Mouse (Mus musculus) hindbrain, embryonic 16.5 days (tissue): ENCODE data around the gene Tbca. TPM values are rescaled to one million over a fixed set of nuclear protein-coding genes. Genes with fewer than 3 reads are reported as not detected.

Experiments
- ATAC-seq: fragments of 200-750 bp; cut with Nextera tagmentation; 2 replicates; pipeline ENCODE4 v1.8.0; 2017; ENCODE audit warnings: moderate TSS enrichment, moderate library complexity
- H3K27ac ChIP-seq: fragments of 300-500 bp; sonication (generic); 2 replicates; pipeline ENCODE4 v1.5.1; 2014; ENCODE audit warnings: low read depth, mild to moderate bottlenecking, control low read depth, low read length, moderate library complexity
- H3K27me3 ChIP-seq: fragments of 300-500 bp; sonication (generic); replicated peaks from 2 replicates; pipeline ENCODE4 v1.6.1; 2014; ENCODE audit warnings: low read length; ENCODE audit not compliant: control insufficient read depth, insufficient read depth
- H3K36me3 ChIP-seq: fragments of 300-500 bp; sonication (generic); 2 replicates; pipeline ENCODE4 v1.6.1; 2014; ENCODE audit warnings: mild to moderate bottlenecking, low read length, moderate library complexity, mixed read lengths; ENCODE audit not compliant: control insufficient read depth, insufficient read depth
- H3K4me1 ChIP-seq: fragments of 300-500 bp; sonication (generic); 2 replicates; pipeline ENCODE4 v1.6.1; 2014; ENCODE audit warnings: low read depth, low read length; ENCODE audit not compliant: control insufficient read depth, insufficient read depth
- H3K4me2 ChIP-seq: fragments of 300-500 bp; sonication (generic); 2 replicates; pipeline ENCODE4 v1.6.1; 2014; ENCODE audit warnings: mild to moderate bottlenecking, low read length, control low read depth, moderate library complexity
- H3K4me3 ChIP-seq: fragments of 300-500 bp; sonication (generic); 2 replicates; pipeline ENCODE4 v1.5.1; 2014; ENCODE audit warnings: mild to moderate bottlenecking, low read length, control low read depth, moderate library complexity
- H3K9ac ChIP-seq: fragments of 300-500 bp; sonication (generic); 2 replicates; pipeline ENCODE4 v1.6.1; 2014; ENCODE audit warnings: low read depth, mild to moderate bottlenecking, control low read depth, low read length, moderate library complexity
- H3K9me3 ChIP-seq: fragments of 300-500 bp; sonication (generic); 2 replicates; pipeline ENCODE4 v1.6.1; 2014; ENCODE audit warnings: mild to moderate bottlenecking, low read length, moderate library complexity; ENCODE audit not compliant: control insufficient read depth
- WGBS: fragments of 180-500 bp; shearing (Covaris S2); extraction: QIAGEN DNeasy Blood & Tissue Kit; methylation state at CpG from one replicate; pipeline ENCODE4 v1.1.7; 2014; 5-methylcytosine and 5-hydroxymethylcytosine counted together
- polyA plus RNA-seq: library from polyadenylated mRNA; unstranded; fragments of >200 nt; fragmentation: Nextera tagmentation; extraction: Ambion mirVana; gene quantifications from 2 replicates; pipeline ENCODE4 v1.2.1, GENCODE M21; 2015

The Tbca gene
- polyA plus RNA-seq, 1 experiment from 2014 or later = 273 TPM

DNA sequence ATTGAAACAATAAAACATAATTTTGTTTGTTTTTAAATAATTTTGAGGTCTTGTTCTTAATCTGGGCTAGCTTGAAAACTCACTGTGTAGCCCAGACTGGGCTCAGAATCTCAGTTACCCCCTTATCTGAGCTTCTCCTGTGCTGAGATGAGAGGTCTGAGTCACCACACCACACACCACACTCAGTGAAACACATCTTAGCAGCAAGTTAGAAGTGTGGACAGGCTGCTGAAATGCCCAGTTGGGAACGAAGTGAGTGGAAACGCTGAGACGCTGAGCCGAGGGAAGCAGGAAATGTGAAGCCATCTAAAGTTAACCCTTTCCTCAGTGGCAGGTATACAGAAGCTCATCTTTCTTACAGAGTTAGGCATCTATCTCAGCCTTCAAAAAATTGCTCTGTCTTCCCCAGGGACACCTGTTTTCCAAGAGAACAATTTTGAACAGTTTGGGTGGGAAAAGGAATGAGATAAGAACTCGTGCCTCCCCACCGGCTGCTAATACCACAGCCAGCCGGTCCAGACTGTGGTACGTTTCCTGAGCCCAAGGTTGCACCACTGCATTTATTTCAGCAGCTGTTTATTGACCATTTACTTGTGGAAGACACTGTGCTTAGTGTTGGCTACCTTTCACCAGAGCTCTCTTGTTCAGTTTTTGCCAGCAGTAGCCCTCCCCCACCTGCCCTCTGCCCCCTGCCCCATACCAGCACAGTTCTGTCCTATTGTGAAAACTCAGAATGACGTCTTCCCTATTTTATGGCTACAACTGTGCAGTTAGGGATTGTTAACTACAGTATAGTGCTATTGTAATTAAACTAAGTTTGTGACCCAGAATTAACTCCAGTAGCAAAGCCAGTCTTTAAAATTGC, 17.8 kb downstream of the Tbca start:
- no peaks in the 10 kb centered on the region for H3K9me3 ChIP-seq
- H3K27ac ChIP-seq = no peak overlapping the region
- H3K4me2 ChIP-seq = no peak overlapping the region
- no peak overlapping the region for H3K4me3 ChIP-seq
- no peaks in the 10 kb centered on the region for H3K27me3 ChIP-seq
- WGBS = 40% methylated on average over 9 of the region's 9 CpGs
- no peak for ATAC-seq
- H3K4me1 ChIP-seq = no peaks in the 10 kb centered on the region
- H3K9ac ChIP-seq = no peak overlapping the region
- no peaks in the 10 kb centered on the region for H3K36me3 ChIP-seq

DNA sequence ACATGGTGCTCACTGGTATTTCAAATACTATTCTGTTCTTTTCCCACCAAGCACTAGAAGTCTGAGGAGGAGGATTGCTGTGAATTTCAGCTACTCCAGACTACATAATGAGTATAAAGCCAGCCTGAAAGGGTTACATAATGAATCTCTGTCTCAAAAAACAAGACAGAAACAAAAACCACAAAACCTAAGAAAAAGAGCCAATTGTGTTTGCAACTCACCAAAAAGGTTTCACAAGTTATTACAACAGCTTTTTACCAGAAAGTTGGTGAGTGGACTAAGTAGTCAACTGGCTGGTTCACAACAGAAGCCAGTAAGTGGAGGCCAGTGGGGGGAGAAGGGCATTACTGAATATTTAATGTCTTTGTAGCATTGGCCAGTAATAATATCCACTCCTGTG, 19.9 kb downstream of the Tbca start:
- Histone ChIP-seq H3K4me1 (no peaks in the 10 kb centered on the region), H3K4me2 (no peak overlapping the region), H3K4me3 (no peak overlapping the region), H3K36me3 (no peaks in the 10 kb centered on the region), H3K9ac (no peak overlapping the region), H3K27me3 (no peaks in the 10 kb centered on the region), H3K27ac (no peak overlapping the region), H3K9me3 (no peaks in the 10 kb centered on the region)
- ATAC-seq = no peak

DNA sequence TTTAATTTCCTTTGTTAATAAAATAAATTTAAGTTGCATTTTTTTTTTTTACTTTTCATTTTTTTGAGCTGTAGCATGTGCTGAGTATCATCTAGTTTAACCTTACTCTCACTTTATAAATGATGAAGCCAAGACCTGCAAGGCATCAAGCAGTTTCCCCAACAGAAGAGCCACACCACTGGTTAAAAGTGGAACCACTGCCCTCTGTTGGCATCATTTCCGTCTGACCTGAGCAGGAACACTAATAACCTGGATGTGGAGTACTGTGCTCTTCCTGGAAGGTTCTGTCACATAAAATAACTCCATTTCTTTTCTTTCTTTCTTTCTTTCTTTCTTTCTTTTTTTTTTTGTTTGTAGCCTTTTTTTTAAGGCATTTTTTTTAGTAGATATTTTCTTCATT, 21.0 kb downstream of the Tbca start:
- no peak overlapping the region for H3K4me3 ChIP-seq
- no peaks in the 10 kb centered on the region for H3K36me3 ChIP-seq
- no peaks in the 10 kb centered on the region for H3K27me3 ChIP-seq
- H3K27ac ChIP-seq = no peak overlapping the region
- 69% methylated on average over 1 of the region's 1 CpGs for WGBS
- no peak for ATAC-seq
- no peaks in the 10 kb centered on the region for H3K9me3 ChIP-seq
- no peak overlapping the region for H3K4me2 ChIP-seq
- H3K4me1 ChIP-seq = no peaks in the 10 kb centered on the region
- H3K9ac ChIP-seq = no peak overlapping the region

DNA sequence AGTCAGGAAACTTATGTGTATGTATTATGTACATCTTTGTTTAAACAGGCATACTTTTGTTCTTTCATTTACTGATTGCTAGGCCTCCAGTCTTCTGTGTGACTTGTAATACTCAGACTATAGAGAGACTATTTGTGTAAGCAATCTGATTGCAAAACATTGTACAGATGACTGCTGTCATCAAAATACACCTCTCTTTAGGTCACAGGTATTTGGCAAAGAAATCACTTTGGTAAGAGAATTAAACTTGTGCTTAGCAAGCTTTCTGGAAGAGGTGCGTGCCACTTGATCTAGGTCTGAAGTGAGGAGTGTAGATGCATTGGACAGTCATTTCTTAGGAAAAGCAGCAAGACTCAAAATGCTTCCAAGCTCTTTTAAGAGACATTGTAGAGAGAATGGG, 22.7 kb downstream of the Tbca start:
- H3K4me1 ChIP-seq = no peaks in the 10 kb centered on the region
- H3K27ac ChIP-seq = no peak overlapping the region
- H3K4me3 ChIP-seq = no peak overlapping the region
- no peaks in the 10 kb centered on the region for H3K36me3 ChIP-seq
- 93% methylated on average over 1 of the region's 1 CpGs for WGBS
- no peak overlapping the region for H3K4me2 ChIP-seq
- no peak for ATAC-seq
- no peak overlapping the region for H3K9ac ChIP-seq
- no peaks in the 10 kb centered on the region for H3K9me3 ChIP-seq
- H3K27me3 ChIP-seq = no peaks in the 10 kb centered on the region

DNA sequence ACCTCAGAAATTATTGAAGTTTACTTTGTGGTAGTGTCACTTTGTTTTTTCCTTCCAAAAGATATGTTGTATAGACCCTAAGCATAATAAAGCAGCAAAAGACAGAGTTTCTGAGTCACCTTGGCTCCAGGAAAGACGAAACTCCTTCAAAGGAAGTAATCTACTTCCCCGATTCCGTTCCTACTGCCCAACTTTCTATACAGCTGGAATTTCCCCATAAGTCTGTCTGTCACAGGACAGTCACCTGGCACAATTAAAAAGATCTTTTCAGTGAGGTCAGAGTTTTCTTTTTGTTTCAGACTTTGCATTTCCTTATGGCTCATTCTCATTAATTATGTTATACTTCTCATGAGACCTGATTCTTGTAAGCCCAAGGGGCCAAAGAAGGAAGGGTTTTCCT, 25.1 kb downstream of the Tbca start:
- Histone ChIP-seq H3K4me1 (peaks cover 4% of the 10 kb centered on the region; the same call in 1 of the 2 replicates), H3K9me3 (no peaks in the 10 kb centered on the region), H3K9ac (no peak overlapping the region), H3K27ac (no peak overlapping the region), H3K4me2 (no peak overlapping the region), H3K27me3 (no peaks in the 10 kb centered on the region), H3K4me3 (no peak overlapping the region), H3K36me3 (no peaks in the 10 kb centered on the region)
- no peak for ATAC-seq
- 91% methylated on average over 3 of the region's 3 CpGs for WGBS

DNA sequence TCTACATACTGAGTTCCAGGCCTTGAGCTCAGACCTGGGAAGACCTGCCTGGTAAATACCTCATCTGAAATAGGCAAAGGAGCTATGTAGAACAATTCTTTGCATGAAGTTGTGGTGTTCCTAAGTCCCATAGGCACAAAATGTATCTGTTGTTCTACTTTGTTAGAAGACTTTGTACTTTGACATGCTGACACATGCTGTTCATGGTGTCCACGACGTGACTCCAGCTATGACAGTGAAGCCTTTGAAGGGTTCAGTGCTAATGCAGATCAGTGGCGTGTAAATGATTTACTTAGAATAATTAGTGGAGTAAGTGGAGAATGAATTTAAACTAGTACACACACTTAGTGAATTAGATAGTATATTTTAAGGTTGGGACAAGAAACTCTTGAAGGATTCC, 31.8 kb downstream of the Tbca start:
- no peak for ATAC-seq
- Histone ChIP-seq H3K9me3 (no peaks in the 10 kb centered on the region), H3K4me3 (no peak overlapping the region), H3K4me2 (no peak overlapping the region), H3K4me1 (peaks cover 4% of the 10 kb centered on the region), H3K27ac (no peak overlapping the region), H3K9ac (no peak overlapping the region), H3K36me3 (no peaks in the 10 kb centered on the region), H3K27me3 (no peaks in the 10 kb centered on the region)
- WGBS = 46% methylated on average over 3 of the region's 3 CpGs

DNA sequence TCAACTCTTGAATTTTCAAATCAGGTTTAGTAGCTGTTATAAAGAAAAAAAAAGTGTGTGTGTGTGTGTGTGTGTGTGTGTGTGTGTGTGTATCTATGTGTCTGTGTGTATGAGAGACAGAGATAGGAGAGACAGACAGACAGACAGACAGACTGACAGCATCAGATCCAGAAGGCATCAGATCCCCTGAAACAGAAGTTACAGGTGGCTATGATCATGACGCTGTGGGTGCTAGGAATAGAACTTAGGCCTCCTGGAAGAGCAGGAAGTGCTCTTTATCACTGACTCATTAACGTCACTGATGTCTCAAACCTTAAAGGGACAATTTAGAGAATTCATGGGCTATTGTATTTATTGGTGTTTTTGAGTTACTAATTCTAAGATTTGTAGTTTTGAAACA, 32.2 kb downstream of the Tbca start:
- Histone ChIP-seq H3K4me1 (peaks cover 4% of the 10 kb centered on the region), H3K4me3 (no peak overlapping the region), H3K36me3 (no peaks in the 10 kb centered on the region), H3K9me3 (no peaks in the 10 kb centered on the region), H3K9ac (no peak overlapping the region), H3K27ac (no peak overlapping the region), H3K4me2 (no peak overlapping the region), H3K27me3 (no peaks in the 10 kb centered on the region)
- 78% methylated on average over 2 of the region's 2 CpGs for WGBS
- no peak for ATAC-seq

DNA sequence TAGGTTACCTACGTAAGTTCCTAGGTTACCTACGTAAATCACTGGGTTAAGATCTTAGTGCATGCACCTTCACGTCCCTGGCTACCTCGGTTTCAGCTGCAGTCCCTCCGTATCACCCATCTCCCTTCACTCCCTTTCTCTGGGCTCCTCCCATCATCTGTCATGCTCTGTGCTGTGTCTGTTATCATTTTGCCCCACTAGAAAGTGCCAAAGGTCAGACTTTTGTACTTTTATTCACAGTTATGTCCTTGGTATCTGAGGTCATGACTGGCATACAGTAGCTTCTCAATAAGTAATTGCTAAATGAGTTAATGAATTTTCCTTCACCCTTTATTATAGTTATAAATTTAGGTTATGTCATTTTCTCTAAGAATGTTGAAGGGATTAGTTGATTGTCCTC, 37.7 kb downstream of the Tbca start:
- Histone ChIP-seq H3K4me1 (no peaks in the 10 kb centered on the region), H3K27ac (no peak overlapping the region), H3K27me3 (no peaks in the 10 kb centered on the region), H3K4me3 (no peak overlapping the region), H3K36me3 (no peaks in the 10 kb centered on the region), H3K4me2 (no peak overlapping the region), H3K9ac (no peak overlapping the region), H3K9me3 (no peaks in the 10 kb centered on the region)
- no peak for ATAC-seq
- 89% methylated on average over 5 of the region's 5 CpGs for WGBS

DNA sequence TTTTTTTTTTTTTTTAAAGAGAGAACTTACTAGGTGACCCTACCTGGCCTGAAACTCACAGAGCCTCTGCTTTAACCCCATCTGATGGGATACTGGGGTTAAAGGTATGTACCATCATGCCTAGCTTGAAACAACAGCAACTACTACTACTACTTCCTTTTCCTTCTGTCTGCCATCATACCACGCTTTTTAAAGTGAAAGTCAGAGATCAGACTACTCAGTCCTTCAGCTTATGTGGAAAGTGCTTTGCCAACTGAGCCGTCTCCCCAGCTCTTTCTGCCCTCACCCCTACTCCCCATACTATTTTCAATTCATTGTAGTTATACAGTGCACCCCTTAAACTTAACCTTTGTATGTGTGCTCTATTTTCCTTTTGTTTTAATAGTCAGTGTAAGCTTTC, 38.3 kb downstream of the Tbca start:
- H3K9me3 ChIP-seq = no peaks in the 10 kb centered on the region

More for the DNA sequence above, 38.3 kb downstream of the Tbca start:
- H3K9ac ChIP-seq = no peak overlapping the region
- no peak for ATAC-seq
- no peaks in the 10 kb centered on the region for H3K27me3 ChIP-seq
- no peaks in the 10 kb centered on the region for H3K4me1 ChIP-seq
- WGBS = 94% methylated on average over 2 of the region's 2 CpGs
- no peak overlapping the region for H3K4me3 ChIP-seq
- no peak overlapping the region for H3K27ac ChIP-seq
- no peaks in the 10 kb centered on the region for H3K36me3 ChIP-seq
- no peak overlapping the region for H3K4me2 ChIP-seq
